Mouse (Mus musculus) heart, embryonic 14.5 days (tissue): ENCODE measurements around the gene Chac2. TPM values are rescaled to one million over a fixed set of nuclear protein-coding genes. Genes with fewer than 3 reads are reported as not detected.
"Not testable (repeated sequence)": the region's sequence is repeated elsewhere in the genome, so short reads cannot be mapped to it uniquely, and the experiment has no call there.

Source experiments
- ATAC-seq: fragments of 200-750 bp; cut with Nextera tagmentation; 2 replicates; pipeline ENCODE4 v1.8.0; 2017; ENCODE audit warnings: low read depth, moderate TSS enrichment; ENCODE audit not compliant: insufficient number of reproducible peaks, insufficient read depth, low FRiP score
- H3K27ac ChIP-seq, 2 experiments: fragments of 200-500 bp in 1 of 2; fragments of 300-500 bp in 1 of 2; sonication (generic) in 1 of 2; replicated peaks in 1 of 2; 2 replicates each; pipeline ENCODE4 v1.5.1; 2012 to 2014; ENCODE audit warnings: low read depth in 2 of 2, low read length in 2 of 2, control low read depth in 1 of 2, mild to moderate bottlenecking in 1 of 2, mixed read lengths in 1 of 2; ENCODE audit not compliant: control insufficient read depth in 1 of 2, insufficient read depth in 1 of 2
- H3K27me3 ChIP-seq: fragments of 300-500 bp; sonication (generic); 2 replicates; pipeline ENCODE4 v1.6.1; 2014; ENCODE audit warnings: mild to moderate bottlenecking, low read length, control low read depth; ENCODE audit not compliant: control insufficient read depth, insufficient read depth
- H3K36me3 ChIP-seq: fragments of 300-500 bp; sonication (generic); 2 replicates; pipeline ENCODE4 v1.6.1; 2014; ENCODE audit warnings: mild to moderate bottlenecking, control low read depth, low read length, mixed read lengths; ENCODE audit not compliant: control insufficient read depth, insufficient read depth
- H3K4me1 ChIP-seq, 2 experiments: fragments of 200-500 bp in 1 of 2; fragments of 300-500 bp in 1 of 2; sonication (generic) in 1 of 2; 2 replicates each; pipeline ENCODE4 v1.6.1; 2012 to 2014; ENCODE audit warnings: low read length in 2 of 2, control low read depth in 1 of 2, mixed read lengths in 1 of 2; ENCODE audit not compliant: control insufficient read depth in 2 of 2, insufficient read depth in 2 of 2
- H3K4me2 ChIP-seq: fragments of 300-500 bp; sonication (generic); 2 replicates; pipeline ENCODE4 v1.6.1; 2014; ENCODE audit warnings: mild to moderate bottlenecking, low read length
- H3K4me3 ChIP-seq, 2 experiments: fragments of 200-500 bp in 1 of 2; fragments of 300-500 bp in 1 of 2; sonication (generic) in 1 of 2; 2 replicates each; pipeline ENCODE4 v1.5.1; 2012 to 2014; ENCODE audit warnings: low read length in 2 of 2, mild to moderate bottlenecking in 2 of 2, control low read depth in 1 of 2, low read depth in 1 of 2, moderate library complexity in 1 of 2; ENCODE audit not compliant: control insufficient read depth in 1 of 2, insufficient read depth in 1 of 2
- H3K9ac ChIP-seq: fragments of 300-500 bp; sonication (generic); 2 replicates; pipeline ENCODE4 v1.6.1; 2014; ENCODE audit warnings: mild to moderate bottlenecking, low read length
- H3K9me3 ChIP-seq: fragments of 300-500 bp; sonication (generic); 2 replicates; pipeline ENCODE4 v1.6.1; 2016; ENCODE audit warnings: low read length, control low read depth; ENCODE audit not compliant: control insufficient read depth
- WGBS: fragments of 180-500 bp; shearing (Covaris S2); extraction: QIAGEN DNeasy Blood & Tissue Kit; methylation state at CpG from one replicate; pipeline ENCODE4 v1.1.7; 2014; 5-methylcytosine and 5-hydroxymethylcytosine counted together
- polyA plus RNA-seq: library from polyadenylated mRNA; unstranded; fragments of >200 nt; fragmentation: Nextera tagmentation; extraction: Ambion mirVana; gene quantifications from 2 replicates; pipeline ENCODE4 v1.2.1, GENCODE M21; 2014

Gene Chac2
- 15.0 and 16.5 TPM in 2 replicates for polyA plus RNA-seq

DNA sequence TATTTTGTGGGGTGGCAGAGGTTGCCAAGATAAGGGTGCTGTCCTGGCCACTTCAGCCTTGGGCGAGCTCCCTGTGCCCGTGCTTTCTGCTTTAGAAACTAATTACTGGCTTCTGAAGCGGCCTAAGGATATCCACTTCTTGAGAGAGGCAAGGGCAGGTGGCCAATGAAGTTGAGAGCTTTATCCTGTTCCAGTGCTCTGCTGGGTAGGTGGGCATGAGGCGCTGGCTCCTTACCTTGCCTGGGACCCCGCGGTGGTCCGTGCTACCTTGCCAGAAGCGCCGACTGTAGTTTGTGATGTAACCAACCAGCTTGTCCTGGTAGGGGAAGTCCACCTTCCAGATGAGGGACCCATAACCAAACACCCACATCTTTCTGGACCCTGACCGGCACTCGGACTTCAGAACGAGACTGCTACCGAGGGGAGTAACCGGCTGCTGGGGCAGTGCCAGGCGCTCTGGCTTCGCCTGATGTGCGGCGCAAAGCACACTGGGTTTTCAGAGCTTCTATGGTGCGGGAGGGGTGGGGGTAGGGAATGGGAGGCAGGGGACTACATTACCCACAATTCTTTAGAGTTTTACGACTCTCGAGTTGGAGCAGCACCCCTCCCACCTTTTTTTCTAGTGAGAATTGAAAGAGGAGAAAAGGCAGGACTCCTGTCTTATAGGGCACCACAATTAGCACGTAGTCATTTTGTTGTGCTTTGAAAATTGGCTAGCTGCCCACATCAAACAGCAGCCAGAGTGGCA lies at the start of gene Chac2:
TSS of gene Chac2 (minus strand) at position 474 of the 748 bp plus-strand sequence.
- peaks cover 2 to 8% of the 10 kb centered on the region in 2 experiments; a peak in 3 of 4 replicates for H3K4me1 ChIP-seq
- ATAC-seq, result peak; percentile 96
- H3K9ac ChIP-seq, result peak within 1 kb of the TSS; percentile 83
- peak within 1 kb of the TSS; percentile 78 for H3K4me2 ChIP-seq
- H3K4me3 ChIP-seq, result peak within 1 kb of the TSS; percentile 61 to 68
- peak within 1 kb of the TSS; percentile 74 to 84 for H3K27ac ChIP-seq
- H3K27me3 ChIP-seq, result no peaks in the 10 kb centered on the region
- no peaks in the 10 kb centered on the region for H3K36me3 ChIP-seq
- WGBS, result 1% methylated on average over 22 of the region's 22 CpGs
- H3K9me3 ChIP-seq, result no peaks in the 10 kb centered on the region

DNA sequence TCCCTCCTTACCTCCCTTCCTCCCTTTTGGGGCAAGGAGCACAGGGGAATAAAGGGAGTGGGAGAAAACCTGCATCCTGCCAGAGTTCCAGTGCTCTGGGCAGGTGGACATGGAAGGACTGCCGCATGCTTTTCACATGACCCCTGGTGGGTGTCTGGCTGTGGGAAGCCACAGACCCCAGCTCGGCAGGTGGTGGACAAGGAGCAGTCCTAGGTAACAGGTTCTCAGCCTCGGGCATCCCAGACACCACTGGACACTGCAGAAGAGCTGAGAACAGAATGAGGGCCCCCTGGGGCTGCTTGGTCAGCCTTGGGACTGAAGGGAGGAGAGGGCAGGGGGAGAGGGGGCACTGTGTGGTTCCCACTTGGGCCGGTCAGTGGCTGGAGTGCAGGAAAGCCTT lies 48.8 kb upstream of the Chac2 start:
- Histone ChIP-seq H3K4me2 (no peak overlapping the region), H3K9me3 (no peaks in the 10 kb centered on the region), H3K4me3 (no peak overlapping the region), H3K27ac (no peak overlapping the region), H3K9ac (no peak overlapping the region), H3K4me1 (no peaks in the 10 kb centered on the region), H3K36me3 (peaks cover 7% of the 10 kb centered on the region; the same call in 1 of the 2 replicates), H3K27me3 (no peaks in the 10 kb centered on the region)
- WGBS, result 92% methylated on average over 4 of the region's 4 CpGs
- ATAC-seq, result no peak

DNA sequence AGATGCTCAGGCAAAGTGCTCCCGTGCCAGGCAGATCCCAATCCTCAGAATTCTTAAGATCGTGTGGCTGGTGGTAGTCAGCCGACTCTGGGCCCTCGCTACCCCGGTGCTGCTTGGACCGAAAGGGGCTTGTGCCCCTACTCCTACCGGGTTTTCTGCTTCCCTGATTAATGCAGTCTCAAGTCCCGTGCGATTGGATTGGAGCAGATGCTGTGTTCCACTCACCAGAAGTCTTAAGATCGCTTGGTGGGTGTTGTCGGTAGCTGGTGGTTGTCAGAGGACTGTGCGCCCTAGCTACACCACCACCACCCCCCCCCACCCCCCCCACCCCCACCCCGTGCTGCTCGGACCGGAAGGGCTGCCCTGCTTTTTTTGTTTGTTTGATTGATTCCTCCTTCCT lies 31.3 kb upstream of the Chac2 start:
- not testable (repeated sequence) for H3K36me3 ChIP-seq, H3K4me3 ChIP-seq, H3K4me1 ChIP-seq, H3K9ac ChIP-seq, H3K9me3 ChIP-seq, H3K27me3 ChIP-seq, ATAC-seq, H3K4me2 ChIP-seq, H3K27ac ChIP-seq
- 64% methylated on average over 15 of the region's 15 CpGs for WGBS

DNA sequence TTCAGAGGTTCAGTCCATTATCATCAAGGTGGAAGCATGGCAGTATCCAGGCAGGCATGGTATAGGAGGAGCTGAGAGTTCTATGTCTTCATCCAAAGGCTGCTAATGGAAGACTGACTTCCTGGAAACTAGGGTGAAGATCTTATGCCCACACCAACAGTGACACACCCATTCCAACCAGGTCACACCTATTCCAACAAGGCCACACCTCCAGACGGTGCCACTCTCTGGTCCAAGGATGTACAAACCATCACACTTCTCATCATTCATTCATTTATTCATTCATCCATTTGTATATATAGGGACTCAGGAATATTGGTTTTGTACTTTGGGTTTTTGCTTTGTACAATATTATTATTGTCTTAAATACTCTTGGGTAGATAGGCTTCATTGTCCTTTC lies 23.5 kb upstream of the Chac2 start:
- 79% methylated on average over 1 of the region's 1 CpGs for WGBS
- not testable (repeated sequence) for H3K4me3 ChIP-seq, H3K4me1 ChIP-seq, H3K27me3 ChIP-seq, H3K9me3 ChIP-seq, H3K27ac ChIP-seq, H3K4me2 ChIP-seq, ATAC-seq, H3K9ac ChIP-seq, H3K36me3 ChIP-seq

DNA sequence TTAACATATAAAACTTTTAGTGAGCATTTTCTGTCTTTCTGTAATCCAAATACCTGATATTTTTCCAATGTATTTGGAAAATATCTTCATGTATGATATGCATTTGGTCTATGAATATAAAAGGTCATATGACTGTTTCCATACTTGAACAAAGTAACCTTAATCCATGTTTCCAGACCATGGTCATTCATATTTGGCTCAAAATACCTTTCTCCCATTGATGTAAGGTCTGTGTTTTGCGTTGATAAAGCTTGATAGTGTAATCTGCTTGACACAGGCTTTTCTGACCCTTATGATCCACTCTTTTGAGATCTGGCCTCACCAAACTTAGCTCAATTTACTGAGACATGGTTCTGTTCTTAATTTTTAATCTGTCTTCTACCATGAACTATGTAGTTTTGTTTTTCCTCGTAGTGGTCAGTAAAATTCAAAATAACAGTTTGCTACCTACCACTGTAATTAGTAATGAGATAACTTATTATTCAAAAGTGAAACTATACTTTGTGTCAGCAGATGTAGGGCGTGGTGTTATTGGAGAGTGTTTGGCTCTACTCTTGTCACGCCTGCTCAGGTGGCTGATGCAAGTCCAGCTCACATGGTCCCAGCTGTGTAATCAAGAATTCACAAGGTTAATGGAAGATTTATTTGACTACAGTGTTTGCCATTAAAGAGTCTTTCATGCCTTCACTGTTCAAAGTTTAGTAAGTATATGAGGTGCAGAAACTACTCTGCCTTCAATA lies 15.2 kb upstream of the Chac2 start:
- Histone ChIP-seq H3K4me3 (no peak overlapping the region), H3K9ac (no peak overlapping the region), H3K36me3 (no peaks in the 10 kb centered on the region), H3K4me2 (no peak overlapping the region), H3K27me3 (no peaks in the 10 kb centered on the region), H3K9me3 (no peaks in the 10 kb centered on the region), H3K4me1 (no peaks in the 10 kb centered on the region), H3K27ac (no peak overlapping the region)
- ATAC-seq, result no peak
- WGBS, result 81% methylated on average over 4 of the region's 4 CpGs

DNA sequence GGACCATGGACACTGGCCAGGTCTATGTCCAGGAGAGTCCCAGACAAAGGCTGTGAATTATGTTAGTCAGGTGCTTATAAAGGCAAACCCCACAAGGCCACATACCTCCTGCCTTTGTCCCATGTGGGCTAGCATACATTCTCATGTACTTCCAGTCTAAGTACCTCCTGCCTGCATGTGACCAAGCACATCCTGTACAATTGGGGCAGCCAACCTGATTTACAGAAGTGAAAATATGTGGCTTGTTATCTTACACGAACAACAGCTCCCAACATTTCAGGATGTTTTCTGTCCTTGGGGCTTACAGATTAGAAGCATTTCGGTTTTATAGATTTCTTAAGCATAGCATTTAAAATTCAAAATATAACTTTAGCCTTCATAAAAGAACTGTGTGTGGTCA lies 13.9 kb upstream of the Chac2 start:
- no peak overlapping the region for H3K27ac ChIP-seq
- no peaks in the 10 kb centered on the region for H3K4me1 ChIP-seq
- no peaks in the 10 kb centered on the region for H3K9me3 ChIP-seq
- no peak overlapping the region for H3K4me3 ChIP-seq
- WGBS, result 73% methylated on average over 2 of the region's 2 CpGs
- no peaks in the 10 kb centered on the region for H3K36me3 ChIP-seq
- no peak for ATAC-seq
- H3K27me3 ChIP-seq, result no peaks in the 10 kb centered on the region
- H3K4me2 ChIP-seq, result no peak overlapping the region
- H3K9ac ChIP-seq, result no peak overlapping the region

DNA sequence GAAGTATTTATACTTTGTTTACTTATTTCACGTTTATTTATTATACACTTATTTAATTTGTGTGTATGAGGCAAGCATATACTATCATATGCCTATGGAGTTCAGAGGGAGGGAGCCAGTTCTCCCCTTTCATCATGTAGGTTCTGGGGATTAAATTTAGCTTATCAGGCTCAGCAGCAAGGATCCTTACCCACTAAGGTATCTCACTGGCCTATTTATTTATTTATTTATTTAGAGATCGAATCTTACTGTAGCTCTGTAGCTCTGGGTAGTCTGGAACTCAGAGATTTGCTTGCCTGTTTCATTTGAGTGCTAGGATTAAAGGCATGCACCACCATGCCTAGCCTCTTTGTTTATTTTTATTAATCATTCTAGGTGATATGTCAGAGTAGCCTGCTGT lies 12.6 kb upstream of the Chac2 start:
- Histone ChIP-seq H3K27me3 (no peaks in the 10 kb centered on the region), H3K9ac (no peak overlapping the region), H3K4me2 (no peak overlapping the region), H3K4me1 (no peaks in the 10 kb centered on the region), H3K36me3 (no peaks in the 10 kb centered on the region), H3K27ac (no peak overlapping the region), H3K9me3 (no peaks in the 10 kb centered on the region), H3K4me3 (no peak overlapping the region)
- ATAC-seq, result no peak
- 64% methylated on average over 2 of the region's 2 CpGs for WGBS
